Mouse (Mus musculus): ENCODE data around the gene Rasa3. TPM values are rescaled to one million over a fixed set of nuclear protein-coding genes. Genes with fewer than 3 reads are reported as not detected.

Gene Rasa3
- polyA plus RNA-seq, 1 experiment from 2014 or later: 48.1 TPM

- TF ChIP-seq CTCF (IDR thresholded peaks at IDR 0.05; ENCODE audit: low read depth): no peak
- ATAC-seq (ENCODE audit: insufficient read depth): peak; percentile 16; the same call in 1 of the 2 replicates
- WGBS: 48% methylated on average over 10 of the region's 10 CpGs
- Histone ChIP-seq H3K36me3 (ENCODE audit: insufficient read depth) (peaks cover 7% of the 10 kb centered on the region; the same call in 1 of the 2 replicates), H3K9ac (no peak overlapping the region), H3K4me1 (ENCODE audit: insufficient read depth) (peaks cover 27% of the 10 kb centered on the region), H3K27me3 (ENCODE audit: insufficient read depth, low read length) (no peaks in the 10 kb centered on the region), H3K4me3 (ENCODE audit: low read depth, low read length) (no peak overlapping the region), H3K9me3 (ENCODE audit: low read depth, low read length) (no peaks in the 10 kb centered on the region), H3K4me2 (no peak overlapping the region), H3K27ac (ENCODE audit: low read depth) (peak overlapping the region; percentile 82; the same call in 1 of the 2 replicates)
- peak; percentile 36 for DNase-seq
Observed at GRCm38 (mm10) chr8:13623911-13624421, 53.4 kb downstream of the Rasa3 start.

GRCm38 (mm10) chr8:13623038-13623750, 54.2 kb downstream of the Rasa3 start:
- 36% methylated on average over 9 of the region's 9 CpGs for WGBS
- no peaks in the 10 kb centered on the region for H3K9me3 ChIP-seq (ENCODE audit: low read depth, low read length)
- peak; percentile 27 for DNase-seq

GRCm38 (mm10) chr8:13620226-13620920, 57.0 kb downstream of the Rasa3 start:
- no peak for TF ChIP-seq CTCF (IDR thresholded peaks at IDR 0.05; ENCODE audit: low read depth)
- Histone ChIP-seq H3K4me3 (ENCODE audit: low read depth, low read length) (no peak overlapping the region), H3K9ac (no peak overlapping the region), H3K4me1 (ENCODE audit: insufficient read depth) (peaks cover 18% of the 10 kb centered on the region), H3K9me3 (ENCODE audit: low read depth, low read length) (no peaks in the 10 kb centered on the region), H3K27ac (ENCODE audit: low read depth) (no peak overlapping the region), H3K36me3 (ENCODE audit: insufficient read depth) (no peaks in the 10 kb centered on the region), H3K27me3 (ENCODE audit: insufficient read depth, low read length) (no peaks in the 10 kb centered on the region), H3K4me2 (no peak overlapping the region)
- 81% methylated on average over 9 of the region's 9 CpGs for WGBS
- ATAC-seq (ENCODE audit: insufficient read depth) (no peak), DNase-seq (no peak)

More at GRCm38 (mm10) chr8:13623038-13623750, 54.2 kb downstream of the Rasa3 start:
- no peak overlapping the region for H3K4me2 ChIP-seq
- TF ChIP-seq CTCF (IDR thresholded peaks at IDR 0.05; ENCODE audit: low read depth): no peak
- no peak overlapping the region for H3K4me3 ChIP-seq (ENCODE audit: low read depth, low read length)
- H3K27ac ChIP-seq (ENCODE audit: low read depth): no peak overlapping the region; the same call in 1 of the 2 replicates
- H3K4me1 ChIP-seq (ENCODE audit: insufficient read depth): peaks cover 27% of the 10 kb centered on the region
- H3K27me3 ChIP-seq (ENCODE audit: insufficient read depth, low read length): no peaks in the 10 kb centered on the region
- H3K9ac ChIP-seq: no peak overlapping the region
- H3K36me3 ChIP-seq (ENCODE audit: insufficient read depth): peaks cover 7% of the 10 kb centered on the region; the same call in 1 of the 2 replicates
- ATAC-seq (ENCODE audit: insufficient read depth): no peak

GRCm38 (mm10) chr8:13616831-13617505, 60.4 kb downstream of the Rasa3 start:
- ATAC-seq (ENCODE audit: insufficient read depth) (no peak), DNase-seq (peak; percentile 42)
- H3K4me2 ChIP-seq: no peak overlapping the region
- TF ChIP-seq CTCF (IDR thresholded peaks at IDR 0.05; ENCODE audit: low read depth): no peak
- WGBS: 76% methylated on average over 17 of the region's 17 CpGs
- no peaks in the 10 kb centered on the region for H3K4me1 ChIP-seq (ENCODE audit: insufficient read depth)
- H3K27me3 ChIP-seq (ENCODE audit: insufficient read depth, low read length): no peaks in the 10 kb centered on the region
- H3K27ac ChIP-seq (ENCODE audit: low read depth): no peak overlapping the region
- H3K9ac ChIP-seq: no peak overlapping the region
- peaks cover 17% of the 10 kb centered on the region for H3K36me3 ChIP-seq (ENCODE audit: insufficient read depth)
- no peak overlapping the region for H3K4me3 ChIP-seq (ENCODE audit: low read depth, low read length)
- no peaks in the 10 kb centered on the region for H3K9me3 ChIP-seq (ENCODE audit: low read depth, low read length)

- 54% methylated on average over 10 of the region's 10 CpGs for WGBS
- no peak for TF ChIP-seq CTCF (IDR thresholded peaks at IDR 0.05; ENCODE audit: low read depth)
- no peaks in the 10 kb centered on the region for H3K9me3 ChIP-seq (ENCODE audit: low read depth, low read length)
- no peak overlapping the region for H3K4me3 ChIP-seq (ENCODE audit: low read depth, low read length)
- DNase-seq: peak; percentile 59
- H3K4me1 ChIP-seq (ENCODE audit: insufficient read depth): no peaks in the 10 kb centered on the region
- peaks cover 17% of the 10 kb centered on the region for H3K36me3 ChIP-seq (ENCODE audit: insufficient read depth)
- no peak; the same call in 1 of the 2 replicates for ATAC-seq (ENCODE audit: insufficient read depth)
- no peak overlapping the region for H3K27ac ChIP-seq (ENCODE audit: low read depth)
- no peak overlapping the region for H3K4me2 ChIP-seq
- H3K9ac ChIP-seq: no peak overlapping the region
- no peaks in the 10 kb centered on the region for H3K27me3 ChIP-seq (ENCODE audit: insufficient read depth, low read length)
Observed at GRCm38 (mm10) chr8:13614924-13615391, 62.4 kb downstream of the Rasa3 start.

- H3K4me2 ChIP-seq: no peak overlapping the region
- no peak for ATAC-seq (ENCODE audit: insufficient read depth)
- H3K27me3 ChIP-seq (ENCODE audit: insufficient read depth, low read length): no peaks in the 10 kb centered on the region
Observed at GRCm38 (mm10) chr8:13614136-13614535, 63.3 kb downstream of the Rasa3 start.

More at GRCm38 (mm10) chr8:13614136-13614535, 63.3 kb downstream of the Rasa3 start:
- no peak for TF ChIP-seq CTCF (IDR thresholded peaks at IDR 0.05; ENCODE audit: low read depth)
- Histone ChIP-seq H3K9me3 (ENCODE audit: low read depth, low read length) (no peaks in the 10 kb centered on the region), H3K4me1 (ENCODE audit: insufficient read depth) (no peaks in the 10 kb centered on the region), H3K36me3 (ENCODE audit: insufficient read depth) (peaks cover 17% of the 10 kb centered on the region), H3K4me3 (ENCODE audit: low read depth, low read length) (no peak overlapping the region), H3K27ac (ENCODE audit: low read depth) (no peak overlapping the region), H3K9ac (no peak overlapping the region)
- DNase-seq: no peak
- 81% methylated on average over 9 of the region's 9 CpGs for WGBS

Measured in lung, embryonic 14.5 days (tissue).